Mouse (Mus musculus) fibroblast of lung, adult 2 months (primary cell): ENCODE data around the gene Flt3l.
"Not testable (repeated sequence)": the region's sequence is repeated elsewhere in the genome, so short reads cannot be mapped to it uniquely, and the experiment has no call there.

Experiments
- DNase-seq: peaks from one replicate; pipeline ENCODE4 v3.0.0-alpha.2; 2011; ENCODE audit warnings: low read depth

Gene Flt3l

GRCm38 (mm10) chr7:45123186-45123570 lies 13.1 kb downstream of the Flt3l start:
- no peak for DNase-seq

GRCm38 (mm10) chr7:45122561-45123185 lies 13.6 kb downstream of the Flt3l start:
- no peak for DNase-seq

- DNase-seq: no peak
These were observed 14.3 kb downstream of the Flt3l start for GRCm38 (mm10) chr7:45121966-45122365.

GRCm38 (mm10) chr7:45121404-45121803 lies 14.8 kb downstream of the Flt3l start:
- DNase-seq: no peak

- no peak for DNase-seq
These were observed 16.2 kb downstream of the Flt3l start for GRCm38 (mm10) chr7:45119780-45120709.

- DNase-seq: no peak
These were observed 17.9 kb downstream of the Flt3l start for GRCm38 (mm10) chr7:45118336-45118735.

- DNase-seq: no peak
These were observed 18.7 kb downstream of the Flt3l start for GRCm38 (mm10) chr7:45117566-45117965.

GRCm38 (mm10) chr7:45113476-45113875 lies 22.8 kb downstream of the Flt3l start:
- no peak for DNase-seq

GRCm38 (mm10) chr7:45112529-45112928 lies 23.7 kb downstream of the Flt3l start:
- DNase-seq: no peak

- DNase-seq: no peak
These were observed 24.3 kb downstream of the Flt3l start for GRCm38 (mm10) chr7:45111940-45112339.

- not testable (repeated sequence) for DNase-seq
These were observed 26.1 kb downstream of the Flt3l start for GRCm38 (mm10) chr7:45110089-45110488.

GRCm38 (mm10) chr7:45107052-45107645 lies 29.1 kb downstream of the Flt3l start:
- no peak for DNase-seq

- DNase-seq: no peak
These were observed 29.8 kb downstream of the Flt3l start for GRCm38 (mm10) chr7:45106441-45106840.

GRCm38 (mm10) chr7:45105491-45105890 lies 30.7 kb downstream of the Flt3l start:
- DNase-seq: no peak

- no peak for DNase-seq
These were observed 31.3 kb downstream of the Flt3l start for GRCm38 (mm10) chr7:45104941-45105340.

GRCm38 (mm10) chr7:45103652-45104180 lies 32.5 kb downstream of the Flt3l start, which contains the start of gene Fcgrt:
Gene Fcgrt, minus strand, starts transcription at chr7:45103851.
- peak; percentile 100 for DNase-seq

- DNase-seq: peak; percentile 49
These were observed 33.2 kb downstream of the Flt3l start for GRCm38 (mm10) chr7:45102940-45103585.

GRCm38 (mm10) chr7:45102441-45102840 lies 33.8 kb downstream of the Flt3l start:
- DNase-seq: no peak

GRCm38 (mm10) chr7:45100046-45100445 lies 36.2 kb downstream of the Flt3l start:
- no peak for DNase-seq

GRCm38 (mm10) chr7:45098541-45099240 lies 37.5 kb downstream of the Flt3l start:
- no peak for DNase-seq

GRCm38 (mm10) chr7:45097479-45097878 lies 38.8 kb downstream of the Flt3l start:
- no peak for DNase-seq
